Mouse (Mus musculus): Measurements from ENCODE around the gene Numbl.

Numbl gene

GRCm38 (mm10) chr7:27274916-27275315, 16.7 kb downstream of the Numbl start:
- TF ChIP-seq POU5F1 (IDR thresholded peaks at IDR 0.05; ENCODE audit: borderline replicate concordance, low read length) (no peak), CTCF (conservative IDR thresholded peaks at IDR 0.05; ENCODE audit: low read length) (no peak), NANOG (IDR thresholded peaks at IDR 0.05; ENCODE audit: borderline replicate concordance, low read length) (no peak)
- Histone ChIP-seq H3K4me3 (replicated peaks; ENCODE audit: low read length) (no peak overlapping the region), H3K27me3 (ENCODE audit: insufficient read depth, low read length) (no peaks in the 10 kb centered on the region), H3K36me3 (ENCODE audit: insufficient read depth, low read length) (peaks cover 64% of the 10 kb centered on the region), H3K9me3 (ENCODE audit: low read length) (no peaks in the 10 kb centered on the region), H3K4me1 (replicated peaks; ENCODE audit: low read depth, low read length) (peaks cover 34% of the 10 kb centered on the region)

DNA sequence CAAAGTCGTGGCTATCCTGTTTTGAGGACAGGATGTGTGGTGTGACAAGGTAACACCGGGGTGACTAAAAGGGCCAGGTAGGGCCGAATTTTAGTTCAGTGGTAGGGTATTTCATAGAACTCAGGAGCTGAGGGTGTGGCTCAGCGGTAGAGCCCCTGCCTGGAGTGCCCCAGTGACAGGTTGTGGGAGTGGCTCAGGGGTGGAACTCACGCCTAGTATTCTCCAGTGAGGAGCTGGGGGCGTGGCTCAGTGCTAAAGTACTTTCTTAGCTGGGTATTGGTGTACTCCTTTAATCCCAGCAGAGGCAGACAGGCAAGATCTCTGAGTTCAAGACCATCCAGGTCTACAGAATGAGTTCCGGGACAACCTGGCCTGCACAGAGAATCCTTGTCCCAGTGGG, 17.8 kb downstream of the Numbl start:
- Histone ChIP-seq H3K9me3 (ENCODE audit: low read length) (no peaks in the 10 kb centered on the region), H3K36me3 (ENCODE audit: insufficient read depth, low read length) (peaks cover 65% of the 10 kb centered on the region), H3K4me1 (replicated peaks; ENCODE audit: low read depth, low read length) (peaks cover 41% of the 10 kb centered on the region), H3K4me3 (replicated peaks; ENCODE audit: low read length) (no peak overlapping the region), H3K27me3 (ENCODE audit: insufficient read depth, low read length) (no peaks in the 10 kb centered on the region)
- TF ChIP-seq NANOG (IDR thresholded peaks at IDR 0.05; ENCODE audit: borderline replicate concordance, low read length) (no peak), POU5F1 (IDR thresholded peaks at IDR 0.05; ENCODE audit: borderline replicate concordance, low read length) (no peak), CTCF (conservative IDR thresholded peaks at IDR 0.05; ENCODE audit: low read length) (no peak)

- TF ChIP-seq POU5F1 (IDR thresholded peaks at IDR 0.05; ENCODE audit: borderline replicate concordance, low read length) (no peak), CTCF (conservative IDR thresholded peaks at IDR 0.05; ENCODE audit: low read length) (peak; percentile 33), NANOG (IDR thresholded peaks at IDR 0.05; ENCODE audit: borderline replicate concordance, low read length) (no peak)
These were observed 19.0 kb downstream of the Numbl start for GRCm38 (mm10) chr7:27277191-27277590.

DNA sequence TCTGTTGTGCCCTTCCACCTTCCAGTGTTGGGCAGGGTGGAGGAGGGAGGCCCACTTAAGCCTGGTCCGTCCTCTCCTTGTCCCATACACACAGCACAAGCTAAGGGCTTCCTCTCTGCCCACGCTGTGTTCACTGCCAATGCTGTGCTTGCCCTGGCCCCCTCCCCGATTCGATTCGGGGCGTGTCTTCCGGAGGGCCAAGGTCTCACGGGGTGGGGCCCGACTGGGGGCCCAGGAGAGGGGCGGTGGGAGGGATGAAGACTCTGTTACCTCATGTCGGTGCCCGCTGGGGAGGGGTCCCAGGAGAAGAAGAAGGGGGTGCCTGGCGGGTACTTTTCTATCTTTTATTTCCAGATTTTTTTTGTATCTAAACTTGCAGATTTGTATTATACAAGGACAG, 23.5 kb downstream of the Numbl start:
- peaks cover 54% of the 10 kb centered on the region for H3K4me1 ChIP-seq (replicated peaks; ENCODE audit: low read depth, low read length)
- H3K27me3 ChIP-seq (ENCODE audit: insufficient read depth, low read length) = no peaks in the 10 kb centered on the region
- TF ChIP-seq NANOG (IDR thresholded peaks at IDR 0.05; ENCODE audit: borderline replicate concordance, low read length) = no peak
- no peak for TF ChIP-seq POU5F1 (IDR thresholded peaks at IDR 0.05; ENCODE audit: borderline replicate concordance, low read length)
- TF ChIP-seq CTCF (conservative IDR thresholded peaks at IDR 0.05; ENCODE audit: low read length) = no peak
- peak overlapping the region; percentile 60 for H3K4me3 ChIP-seq (replicated peaks; ENCODE audit: low read length)
- no peaks in the 10 kb centered on the region for H3K9me3 ChIP-seq (ENCODE audit: low read length)
- H3K36me3 ChIP-seq (ENCODE audit: insufficient read depth, low read length) = peaks cover 50% of the 10 kb centered on the region

More at GRCm38 (mm10) chr7:27277191-27277590, 19.0 kb downstream of the Numbl start:
- Histone ChIP-seq H3K36me3 (ENCODE audit: insufficient read depth, low read length) (peaks cover 73% of the 10 kb centered on the region), H3K27me3 (ENCODE audit: insufficient read depth, low read length) (no peaks in the 10 kb centered on the region), H3K9me3 (ENCODE audit: low read length) (no peaks in the 10 kb centered on the region), H3K4me3 (replicated peaks; ENCODE audit: low read length) (no peak overlapping the region), H3K4me1 (replicated peaks; ENCODE audit: low read depth, low read length) (peaks cover 53% of the 10 kb centered on the region)

- H3K4me1 ChIP-seq (replicated peaks; ENCODE audit: low read depth, low read length) = peaks cover 50% of the 10 kb centered on the region
- H3K9me3 ChIP-seq (ENCODE audit: low read length) = no peaks in the 10 kb centered on the region
- H3K27me3 ChIP-seq (ENCODE audit: insufficient read depth, low read length) = no peaks in the 10 kb centered on the region
- peak overlapping the region; percentile 60 for H3K4me3 ChIP-seq (replicated peaks; ENCODE audit: low read length)
- TF ChIP-seq POU5F1 (IDR thresholded peaks at IDR 0.05; ENCODE audit: borderline replicate concordance, low read length) (no peak), NANOG (IDR thresholded peaks at IDR 0.05; ENCODE audit: borderline replicate concordance, low read length) (no peak), CTCF (conservative IDR thresholded peaks at IDR 0.05; ENCODE audit: low read length) (no peak)
- peaks cover 44% of the 10 kb centered on the region for H3K36me3 ChIP-seq (ENCODE audit: insufficient read depth, low read length)
These were observed 24.0 kb downstream of the Numbl start for GRCm38 (mm10) chr7:27282225-27282624.

DNA sequence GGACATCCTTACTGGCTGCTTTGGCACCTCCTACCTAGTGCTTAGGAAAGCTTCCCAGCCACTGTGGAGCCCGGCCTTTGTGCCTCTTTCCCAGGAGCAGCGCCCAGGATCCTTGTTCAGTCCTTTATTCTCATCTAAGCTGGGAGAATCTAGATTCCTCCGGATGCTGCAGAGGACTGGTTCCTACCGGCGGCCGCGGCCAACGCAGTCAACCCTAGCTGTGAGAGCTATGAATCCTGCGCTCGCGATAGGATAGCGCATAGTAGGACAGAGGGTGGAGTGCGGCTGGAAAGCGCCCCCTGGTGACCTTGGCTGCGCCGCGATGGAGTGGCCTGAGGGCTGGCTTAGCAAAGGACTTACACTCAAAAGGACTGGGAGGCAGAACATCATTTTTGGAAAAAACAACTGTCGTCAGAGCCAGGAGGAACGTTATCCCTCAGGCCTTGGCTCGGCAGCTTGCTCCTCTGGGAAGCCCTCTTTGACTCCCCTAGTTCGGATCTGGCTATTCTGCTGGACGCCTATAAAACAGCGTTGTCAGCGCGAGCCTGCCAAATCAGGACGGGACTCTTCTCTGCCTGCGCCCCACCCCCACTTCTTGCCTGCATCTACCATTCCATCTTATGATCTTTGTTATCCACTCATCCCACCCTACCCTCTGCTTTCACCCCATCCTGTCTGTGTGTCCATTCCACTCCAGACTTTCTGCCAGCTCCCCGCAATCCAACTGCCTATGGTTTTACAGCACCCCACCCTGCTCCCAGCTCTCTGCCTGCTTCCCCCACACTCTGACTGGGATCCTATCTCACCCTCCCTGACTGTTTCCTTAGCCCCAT, 26.8 kb downstream of the Numbl start:
- Histone ChIP-seq H3K9me3 (ENCODE audit: low read length) (peaks cover 4% of the 10 kb centered on the region; the same call in 1 of the 2 replicates), H3K36me3 (ENCODE audit: insufficient read depth, low read length) (peaks cover 16% of the 10 kb centered on the region), H3K4me3 (replicated peaks; ENCODE audit: low read length) (peak overlapping the region; percentile 74), H3K27me3 (ENCODE audit: insufficient read depth, low read length) (no peaks in the 10 kb centered on the region), H3K4me1 (replicated peaks; ENCODE audit: low read depth, low read length) (peaks cover 46% of the 10 kb centered on the region)
- TF ChIP-seq CTCF (conservative IDR thresholded peaks at IDR 0.05; ENCODE audit: low read length) (peak; percentile 65), NANOG (IDR thresholded peaks at IDR 0.05; ENCODE audit: borderline replicate concordance, low read length) (0 out of 2 replicates have a peak, but pooled peaks have one; percentile 26), POU5F1 (IDR thresholded peaks at IDR 0.05; ENCODE audit: borderline replicate concordance, low read length) (no peak)

DNA sequence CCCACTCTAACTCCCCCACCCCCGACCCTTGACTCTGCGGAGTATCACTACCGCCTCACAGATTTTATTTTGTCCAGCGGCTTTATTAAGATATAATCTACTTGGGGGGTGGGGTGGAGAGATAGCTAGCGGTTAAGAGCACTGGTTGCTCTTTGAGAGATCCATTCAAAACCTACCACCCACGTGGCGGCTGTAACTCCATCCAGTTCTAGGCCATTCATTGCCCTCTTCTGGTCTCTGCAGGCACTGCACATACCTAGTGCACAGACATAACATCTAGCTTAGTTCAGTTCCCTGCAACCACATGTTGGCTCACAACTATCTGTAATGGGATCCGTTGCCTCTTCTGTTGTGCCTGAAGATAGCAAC, 27.4 kb downstream of the Numbl start:
- Histone ChIP-seq H3K27me3 (ENCODE audit: insufficient read depth, low read length) (no peaks in the 10 kb centered on the region), H3K4me1 (replicated peaks; ENCODE audit: low read depth, low read length) (peaks cover 42% of the 10 kb centered on the region), H3K9me3 (ENCODE audit: low read length) (peaks cover 4% of the 10 kb centered on the region; the same call in 1 of the 2 replicates), H3K4me3 (replicated peaks; ENCODE audit: low read length) (peak overlapping the region; percentile 74), H3K36me3 (ENCODE audit: insufficient read depth, low read length) (peaks cover 11% of the 10 kb centered on the region)
- TF ChIP-seq CTCF (conservative IDR thresholded peaks at IDR 0.05; ENCODE audit: low read length) = peak; percentile 56
- no peak for TF ChIP-seq NANOG (IDR thresholded peaks at IDR 0.05; ENCODE audit: borderline replicate concordance, low read length)
- no peak for TF ChIP-seq POU5F1 (IDR thresholded peaks at IDR 0.05; ENCODE audit: borderline replicate concordance, low read length)

GRCm38 (mm10) chr7:27288732-27289131, 30.5 kb downstream of the Numbl start:
- peaks cover 4% of the 10 kb centered on the region; the same call in 1 of the 2 replicates for H3K9me3 ChIP-seq (ENCODE audit: low read length)
- no peaks in the 10 kb centered on the region for H3K27me3 ChIP-seq (ENCODE audit: insufficient read depth, low read length)
- H3K36me3 ChIP-seq (ENCODE audit: insufficient read depth, low read length) = no peaks in the 10 kb centered on the region
- no peak overlapping the region for H3K4me3 ChIP-seq (replicated peaks; ENCODE audit: low read length)
- peaks cover 19% of the 10 kb centered on the region for H3K4me1 ChIP-seq (replicated peaks; ENCODE audit: low read depth, low read length)
- TF ChIP-seq CTCF (conservative IDR thresholded peaks at IDR 0.05; ENCODE audit: low read length) (peak; percentile 29), NANOG (IDR thresholded peaks at IDR 0.05; ENCODE audit: borderline replicate concordance, low read length) (no peak)

Measured in E14TG2a.4 (cell line).